Mouse (Mus musculus): ENCODE measurements around the gene Rpl23a.
A peak's percentile ranks its signal among the peaks of the same experiment; 100 is the strongest.

- TF ChIP-seq CTCF (IDR thresholded peaks at IDR 0.05 in 2 of 3, conservative IDR thresholded peaks at IDR 0.05 in 1 of 3; ENCODE audit: control insufficient read depth in 1 of 3, insufficient read depth in 1 of 3, low read depth in 2 of 3, low read length in 3 of 3, poor library complexity in 1 of 3, severe bottlenecking in 1 of 3) (no peak), POLR2A (IDR thresholded peaks at IDR 0.05; ENCODE audit: control insufficient read depth in 1 of 2, insufficient read depth in 1 of 2, low read depth in 1 of 2, low read length in 2 of 2, poor library complexity in 1 of 2) (no peak), ZMIZ1 (IDR thresholded peaks at IDR 0.05; ENCODE audit: low read depth, low read length) (no peak), GABPA (IDR thresholded peaks at IDR 0.05; ENCODE audit: low read depth, low read length) (no peak), EP300 (IDR thresholded peaks at IDR 0.05; ENCODE audit: low read depth in 1 of 2, low read length in 2 of 2) (peak; percentile 69 to 78), ZNF384 (IDR thresholded peaks at IDR 0.05; ENCODE audit: low read depth, low read length) (0 out of 2 replicates have a peak, but pooled peaks have one; percentile 16), TCF12 (IDR thresholded peaks at IDR 0.05; ENCODE audit: low read depth, low read length) (peak; percentile 82), USF2 (IDR thresholded peaks at IDR 0.05; ENCODE audit: borderline replicate concordance in 1 of 2, insufficient read depth in 1 of 2, low read depth in 1 of 2, low read length in 2 of 2) (no peak), MYC (IDR thresholded peaks at IDR 0.05; ENCODE audit: low read depth, low read length) (peak; percentile 56; the same call in 1 of the 2 replicates), NELFE (IDR thresholded peaks at IDR 0.05; ENCODE audit: low read depth, low read length) (no peak), SMC3 (IDR thresholded peaks at IDR 0.05; ENCODE audit: low read depth, low read length) (no peak), GATA1 (IDR thresholded peaks at IDR 0.05; ENCODE audit: low read depth, low read length) (peak; percentile 81), ELF1 (IDR thresholded peaks at IDR 0.05; ENCODE audit: low read depth, low read length) (peak; percentile 52; the same call in 1 of the 2 replicates), NRF1 (IDR thresholded peaks at IDR 0.05; ENCODE audit: insufficient read depth, low read depth, low read length, poor library complexity, severe bottlenecking) (no peak)
Observed at GRCm38 (mm10) chr11:78140665-78141064, 42.7 kb downstream of the Rpl23a start.
